Mouse (Mus musculus): Measurements from ENCODE around the gene Sphkap. TPM values are rescaled to one million over a fixed set of nuclear protein-coding genes. Genes with fewer than 3 reads are reported as not detected.

Gene Sphkap
- polyA plus RNA-seq, 1 experiment from 2014 or later, result 1.7 TPM

- H3K36me3 ChIP-seq (ENCODE audit: control insufficient read depth, insufficient read depth, low read length), result no peaks in the 10 kb centered on the region
- H3K9me3 ChIP-seq (ENCODE audit: control insufficient read depth, low read depth, low read length), result no peaks in the 10 kb centered on the region
- H3K9ac ChIP-seq (replicated peaks; ENCODE audit: low read depth, low read length), result no peak overlapping the region
- 67% methylated on average over 5 of the region's 5 CpGs for WGBS
- no peaks in the 10 kb centered on the region for H3K27me3 ChIP-seq (ENCODE audit: control insufficient read depth, insufficient read depth, low read length)
- no peak overlapping the region for H3K4me2 ChIP-seq (replicated peaks; ENCODE audit: low read depth, low read length)
- no peak for ATAC-seq (ENCODE audit: insufficient number of reproducible peaks, insufficient read depth, low FRiP score, low read depth)
- no peak overlapping the region for H3K27ac ChIP-seq (ENCODE audit: low read length)
- H3K4me3 ChIP-seq (ENCODE audit: low read depth, low read length), result no peak overlapping the region
- no peaks in the 10 kb centered on the region for H3K4me1 ChIP-seq (ENCODE audit: control insufficient read depth, insufficient read depth, low read length)
Measured at GRCm38 (mm10) chr1:83395559-83395958, 12.4 kb downstream of the Sphkap start.

DNA sequence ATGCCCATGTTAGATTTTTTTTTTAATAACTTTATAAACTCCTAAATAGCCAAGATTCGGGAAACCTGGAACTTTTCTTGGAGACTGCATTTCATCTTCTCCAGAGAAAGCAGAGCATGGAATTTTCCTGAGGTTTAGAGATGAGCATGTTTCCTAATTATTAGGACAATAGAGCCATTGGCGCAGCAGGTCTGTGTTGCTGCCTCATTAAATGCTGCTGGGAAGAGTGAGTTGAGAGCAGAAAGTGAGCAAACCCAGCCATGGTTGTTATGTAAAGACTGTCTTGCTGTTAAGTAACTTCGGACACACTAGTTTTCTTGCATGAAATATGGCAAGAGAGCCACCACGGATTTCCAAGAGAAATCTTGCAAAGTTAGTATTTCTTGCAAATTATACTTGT, 18.6 kb downstream of the Sphkap start:
- Histone ChIP-seq H3K4me2 (replicated peaks; ENCODE audit: low read depth, low read length) (no peak overlapping the region), H3K4me1 (ENCODE audit: control insufficient read depth, insufficient read depth, low read length) (no peaks in the 10 kb centered on the region), H3K36me3 (ENCODE audit: control insufficient read depth, insufficient read depth, low read length) (no peaks in the 10 kb centered on the region), H3K9me3 (ENCODE audit: control insufficient read depth, low read depth, low read length) (no peaks in the 10 kb centered on the region), H3K27ac (ENCODE audit: low read length) (no peak overlapping the region), H3K4me3 (ENCODE audit: low read depth, low read length) (no peak overlapping the region), H3K27me3 (ENCODE audit: control insufficient read depth, insufficient read depth, low read length) (no peaks in the 10 kb centered on the region), H3K9ac (replicated peaks; ENCODE audit: low read depth, low read length) (no peak overlapping the region)
- 66% methylated on average over 4 of the region's 4 CpGs for WGBS
- no peak for ATAC-seq (ENCODE audit: insufficient number of reproducible peaks, insufficient read depth, low FRiP score, low read depth)

DNA sequence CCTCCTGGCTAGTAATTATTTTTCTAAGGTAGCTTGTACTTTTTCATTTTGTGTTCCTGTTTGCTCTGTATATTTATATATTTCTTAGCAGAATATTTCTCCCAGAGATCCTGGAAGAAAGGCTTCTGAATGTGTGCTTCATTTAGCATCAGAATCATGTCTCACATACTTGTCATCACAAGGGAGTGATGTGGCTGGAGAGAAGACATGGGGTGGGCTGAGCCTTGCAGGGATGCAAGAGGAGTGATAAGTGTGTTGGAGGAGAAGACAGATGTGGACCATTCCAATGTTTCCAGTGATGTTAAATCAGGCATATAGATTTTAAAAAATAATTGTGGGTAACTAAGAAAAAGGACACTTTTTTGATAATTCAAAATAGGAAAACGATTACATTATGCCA, 30.6 kb downstream of the Sphkap start:
- H3K9ac ChIP-seq (replicated peaks; ENCODE audit: low read depth, low read length), result no peak overlapping the region
- no peaks in the 10 kb centered on the region for H3K27me3 ChIP-seq (ENCODE audit: control insufficient read depth, insufficient read depth, low read length)
- H3K27ac ChIP-seq (ENCODE audit: low read length), result no peak overlapping the region
- ATAC-seq (ENCODE audit: insufficient number of reproducible peaks, insufficient read depth, low FRiP score, low read depth), result no peak
- H3K36me3 ChIP-seq (ENCODE audit: control insufficient read depth, insufficient read depth, low read length), result no peaks in the 10 kb centered on the region
- WGBS, result 81% methylated on average over 1 of the region's 1 CpGs
- H3K9me3 ChIP-seq (ENCODE audit: control insufficient read depth, low read depth, low read length), result no peaks in the 10 kb centered on the region
- no peak overlapping the region for H3K4me2 ChIP-seq (replicated peaks; ENCODE audit: low read depth, low read length)
- no peak overlapping the region for H3K4me3 ChIP-seq (ENCODE audit: low read depth, low read length)
- no peaks in the 10 kb centered on the region for H3K4me1 ChIP-seq (ENCODE audit: control insufficient read depth, insufficient read depth, low read length)

DNA sequence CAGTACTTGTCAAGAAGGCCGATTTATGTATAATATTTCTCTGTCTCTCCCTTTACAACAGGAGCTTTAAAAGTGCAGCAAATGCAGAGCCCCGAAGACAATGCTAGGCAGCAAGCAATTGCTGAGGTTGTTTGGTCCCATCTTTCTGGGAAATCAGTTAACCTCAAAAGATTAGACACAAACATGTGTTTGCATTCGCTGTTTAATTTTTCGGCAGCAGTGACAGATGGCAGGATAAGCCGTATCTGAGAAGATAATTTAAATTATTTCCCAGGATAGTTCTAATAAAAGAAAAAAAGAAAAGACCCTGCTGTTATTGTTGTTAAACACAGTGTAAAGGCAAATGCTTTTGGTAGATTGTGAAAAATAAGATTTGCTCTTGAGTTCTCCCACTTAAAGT, 41.5 kb downstream of the Sphkap start:
- no peak for ATAC-seq (ENCODE audit: insufficient number of reproducible peaks, insufficient read depth, low FRiP score, low read depth)
- H3K9ac ChIP-seq (replicated peaks; ENCODE audit: low read depth, low read length), result no peak overlapping the region
- WGBS, result 75% methylated on average over 5 of the region's 5 CpGs
- no peaks in the 10 kb centered on the region for H3K36me3 ChIP-seq (ENCODE audit: control insufficient read depth, insufficient read depth, low read length)
- no peak overlapping the region for H3K27ac ChIP-seq (ENCODE audit: low read length)
- no peaks in the 10 kb centered on the region for H3K9me3 ChIP-seq (ENCODE audit: control insufficient read depth, low read depth, low read length)
- no peaks in the 10 kb centered on the region for H3K4me1 ChIP-seq (ENCODE audit: control insufficient read depth, insufficient read depth, low read length)
- H3K27me3 ChIP-seq (ENCODE audit: control insufficient read depth, insufficient read depth, low read length), result no peaks in the 10 kb centered on the region
- H3K4me3 ChIP-seq (ENCODE audit: low read depth, low read length), result no peak overlapping the region
- H3K4me2 ChIP-seq (replicated peaks; ENCODE audit: low read depth, low read length), result no peak overlapping the region

GRCm38 (mm10) chr1:83362168-83362567, 45.8 kb downstream of the Sphkap start:
- H3K9me3 ChIP-seq (ENCODE audit: control insufficient read depth, low read depth, low read length), result no peaks in the 10 kb centered on the region
- no peaks in the 10 kb centered on the region for H3K27me3 ChIP-seq (ENCODE audit: control insufficient read depth, insufficient read depth, low read length)
- WGBS, result 80% methylated on average over 6 of the region's 6 CpGs
- H3K9ac ChIP-seq (replicated peaks; ENCODE audit: low read depth, low read length), result no peak overlapping the region
- no peak overlapping the region for H3K4me2 ChIP-seq (replicated peaks; ENCODE audit: low read depth, low read length)
- H3K4me3 ChIP-seq (ENCODE audit: low read depth, low read length), result no peak overlapping the region
- ATAC-seq (ENCODE audit: insufficient number of reproducible peaks, insufficient read depth, low FRiP score, low read depth), result no peak
- H3K27ac ChIP-seq (ENCODE audit: low read length), result no peak overlapping the region
- H3K36me3 ChIP-seq (ENCODE audit: control insufficient read depth, insufficient read depth, low read length), result no peaks in the 10 kb centered on the region
- H3K4me1 ChIP-seq (ENCODE audit: control insufficient read depth, insufficient read depth, low read length), result no peaks in the 10 kb centered on the region

DNA sequence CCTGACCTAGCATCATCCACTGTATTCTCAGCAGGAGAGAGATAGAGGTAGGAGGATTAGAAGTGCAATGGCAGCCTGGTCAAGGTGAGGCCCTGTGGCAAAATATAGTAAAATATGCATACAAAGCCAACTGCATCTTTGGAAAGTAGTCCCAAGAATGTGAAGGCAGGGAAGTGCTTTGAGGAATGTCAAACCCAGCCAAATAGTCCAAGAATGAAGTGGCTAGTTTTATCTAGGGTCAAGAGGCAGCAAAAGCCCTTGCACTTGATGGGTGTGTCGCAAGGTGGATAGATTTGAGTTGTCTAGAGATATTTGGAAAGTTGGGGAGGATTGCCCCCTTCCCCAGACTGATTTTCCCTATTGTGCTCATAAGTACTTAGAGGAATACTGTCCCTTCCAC, 61.5 kb downstream of the Sphkap start:
- Histone ChIP-seq H3K27ac (ENCODE audit: low read length) (no peak overlapping the region), H3K4me1 (ENCODE audit: control insufficient read depth, insufficient read depth, low read length) (no peaks in the 10 kb centered on the region), H3K27me3 (ENCODE audit: control insufficient read depth, insufficient read depth, low read length) (no peaks in the 10 kb centered on the region), H3K9me3 (ENCODE audit: control insufficient read depth, low read depth, low read length) (no peaks in the 10 kb centered on the region), H3K4me2 (replicated peaks; ENCODE audit: low read depth, low read length) (no peak overlapping the region), H3K9ac (replicated peaks; ENCODE audit: low read depth, low read length) (no peak overlapping the region), H3K4me3 (ENCODE audit: low read depth, low read length) (no peak overlapping the region), H3K36me3 (ENCODE audit: control insufficient read depth, insufficient read depth, low read length) (no peaks in the 10 kb centered on the region)
- ATAC-seq (ENCODE audit: insufficient number of reproducible peaks, insufficient read depth, low FRiP score, low read depth), result no peak
- WGBS, result 82% methylated on average over 1 of the region's 1 CpGs

- ATAC-seq (ENCODE audit: insufficient number of reproducible peaks, insufficient read depth, low FRiP score, low read depth), result no peak
- Histone ChIP-seq H3K27me3 (ENCODE audit: control insufficient read depth, insufficient read depth, low read length) (no peaks in the 10 kb centered on the region), H3K4me3 (ENCODE audit: low read depth, low read length) (no peak overlapping the region), H3K9ac (replicated peaks; ENCODE audit: low read depth, low read length) (no peak overlapping the region), H3K9me3 (ENCODE audit: control insufficient read depth, low read depth, low read length) (no peaks in the 10 kb centered on the region), H3K36me3 (ENCODE audit: control insufficient read depth, insufficient read depth, low read length) (no peaks in the 10 kb centered on the region), H3K27ac (ENCODE audit: low read length) (no peak overlapping the region), H3K4me2 (replicated peaks; ENCODE audit: low read depth, low read length) (no peak overlapping the region), H3K4me1 (ENCODE audit: control insufficient read depth, insufficient read depth, low read length) (no peaks in the 10 kb centered on the region)
- 81% methylated on average over 14 of the region's 14 CpGs for WGBS
Measured at GRCm38 (mm10) chr1:83345572-83345971, 62.4 kb downstream of the Sphkap start.

GRCm38 (mm10) chr1:83345069-83345468, 62.9 kb downstream of the Sphkap start:
- Histone ChIP-seq H3K27ac (ENCODE audit: low read length) (no peak overlapping the region), H3K4me3 (ENCODE audit: low read depth, low read length) (no peak overlapping the region), H3K9ac (replicated peaks; ENCODE audit: low read depth, low read length) (no peak overlapping the region), H3K27me3 (ENCODE audit: control insufficient read depth, insufficient read depth, low read length) (no peaks in the 10 kb centered on the region), H3K4me1 (ENCODE audit: control insufficient read depth, insufficient read depth, low read length) (no peaks in the 10 kb centered on the region), H3K36me3 (ENCODE audit: control insufficient read depth, insufficient read depth, low read length) (no peaks in the 10 kb centered on the region), H3K4me2 (replicated peaks; ENCODE audit: low read depth, low read length) (no peak overlapping the region), H3K9me3 (ENCODE audit: control insufficient read depth, low read depth, low read length) (no peaks in the 10 kb centered on the region)
- no peak for ATAC-seq (ENCODE audit: insufficient number of reproducible peaks, insufficient read depth, low FRiP score, low read depth)
- 65% methylated on average over 3 of the region's 3 CpGs for WGBS

- Histone ChIP-seq H3K4me1 (ENCODE audit: control insufficient read depth, insufficient read depth, low read length) (no peaks in the 10 kb centered on the region), H3K27me3 (ENCODE audit: control insufficient read depth, insufficient read depth, low read length) (no peaks in the 10 kb centered on the region), H3K9me3 (ENCODE audit: control insufficient read depth, low read depth, low read length) (no peaks in the 10 kb centered on the region), H3K4me3 (ENCODE audit: low read depth, low read length) (no peak overlapping the region), H3K27ac (ENCODE audit: low read length) (no peak overlapping the region), H3K36me3 (ENCODE audit: control insufficient read depth, insufficient read depth, low read length) (no peaks in the 10 kb centered on the region), H3K9ac (replicated peaks; ENCODE audit: low read depth, low read length) (no peak overlapping the region), H3K4me2 (replicated peaks; ENCODE audit: low read depth, low read length) (no peak overlapping the region)
- 73% methylated on average over 4 of the region's 4 CpGs for WGBS
- no peak for ATAC-seq (ENCODE audit: insufficient number of reproducible peaks, insufficient read depth, low FRiP score, low read depth)
Measured at GRCm38 (mm10) chr1:83342726-83343250, 65.2 kb downstream of the Sphkap start.

Measured in stomach, embryonic 14.5 days (tissue).